In genomic region chr14:97537012-97537411, GRCm38 (mm10) we compare ENCODE assay signal across 27 mouse cellular contexts.
"Had no signal": no experiment of that assay in that cellular context is flagged by ENCODE, and none has a peak within 500 bp of the region (broad histone marks: within the 10 kb centered on the region; RNA-seq: fewer than 3 reads in every experiment).

No protein-coding gene starts in this region.

- H3K4me1 ChIP-seq: heart, embryonic 13.5 days; heart, embryonic 15.5 days; hindbrain, embryonic 13.5 days; hindbrain, embryonic 15.5 days; kidney, embryonic 15.5 days; limb, embryonic 10.5 days; limb, embryonic 12.5 days; liver, embryonic 13.5 days had no signal

- H3K9ac ChIP-seq: heart, embryonic 13.5 days; heart, embryonic 15.5 days; hindbrain, embryonic 13.5 days; hindbrain, embryonic 15.5 days; kidney, embryonic 15.5 days; limb, embryonic 12.5 days; liver, embryonic 13.5 days had no signal

- H3K9me3 ChIP-seq: heart, embryonic 13.5 days; heart, embryonic 15.5 days; hindbrain, embryonic 13.5 days; kidney, embryonic 15.5 days; limb, embryonic 10.5 days; limb, embryonic 12.5 days; liver, embryonic 13.5 days had no signal

- H3K27me3 ChIP-seq: heart, embryonic 13.5 days; heart, embryonic 15.5 days; hindbrain, embryonic 13.5 days; hindbrain, embryonic 15.5 days; kidney, embryonic 15.5 days; limb, embryonic 12.5 days; liver, embryonic 13.5 days had no signal

- ATAC-seq: hindbrain, postnatal 0 days; intestine, embryonic 16.5 days had no signal

- H3K36me3 ChIP-seq: heart, embryonic 13.5 days; heart, embryonic 15.5 days; hindbrain, embryonic 13.5 days; hindbrain, embryonic 15.5 days; kidney, embryonic 15.5 days; limb, embryonic 10.5 days; limb, embryonic 12.5 days; liver, embryonic 13.5 days had no signal

- DNase-seq: gastrocnemius, postnatal 14 days; gastrocnemius, postnatal 36 days; heart, adult 11 months; heart, adult 2 months; heart, postnatal 14 days; heart, postnatal 36 days; kidney, adult 11 months; kidney, adult 2 months; kidney, adult 9 months; kidney, postnatal 14 days; kidney, postnatal 36 days; layer of hippocampus, adult 9-11 months; liver; liver, embryonic 13.5 days had no signal

- H3K27ac ChIP-seq: heart, adult 2 months; heart, embryonic 13.5 days; heart, embryonic 15.5 days; hindbrain, embryonic 13.5 days; hindbrain, embryonic 15.5 days; hindbrain, postnatal 0 days; kidney, embryonic 15.5 days; kidney, postnatal 0 days; left cerebral cortex, adult 2 months; limb, embryonic 10.5 days; limb, embryonic 12.5 days; liver, embryonic 13.5 days had no signal

- H3K4me2 ChIP-seq: heart, embryonic 11.5 days; heart, embryonic 13.5 days; heart, embryonic 15.5 days; hindbrain, embryonic 13.5 days; hindbrain, embryonic 15.5 days; kidney, embryonic 15.5 days; limb, embryonic 12.5 days; liver, embryonic 11.5 days; liver, embryonic 13.5 days had no signal

- H3K4me3 ChIP-seq: heart, adult 2 months; heart, embryonic 13.5 days; heart, embryonic 15.5 days; hindbrain, embryonic 13.5 days; hindbrain, embryonic 15.5 days; kidney, embryonic 15.5 days; left cerebral cortex, adult 2 months; limb, embryonic 10.5 days; limb, embryonic 12.5 days; liver, embryonic 13.5 days had no signal
